Mouse (Mus musculus) thymus, adult 2 months (tissue): Measurements from ENCODE around the gene Bicral.

Experiments used
- CTCF ChIP-seq: fragments of 200-500 bp; IDR thresholded peaks from 2 replicates; pipeline ENCODE4 v1.5.1; 2012; ENCODE audit warnings: mild to moderate bottlenecking, control low read depth, low read length, moderate library complexity, borderline replicate concordance; ENCODE audit not compliant: control insufficient read depth, poor library complexity, insufficient read depth; ENCODE audit errors: extremely low read depth
- POLR2A ChIP-seq: fragments of 200-500 bp; IDR thresholded peaks from 2 replicates; pipeline ENCODE4 v1.6.1; 2012; ENCODE audit warnings: mild to moderate bottlenecking, low read length, control low read depth, moderate library complexity; ENCODE audit not compliant: control insufficient read depth, poor library complexity, insufficient read depth; ENCODE audit errors: extremely low read depth

GRCm38 (mm10) chr17:46829856-46830535 lies 28.3 kb downstream of the Bicral start:
- TF ChIP-seq CTCF (no peak), POLR2A (no peak)
